Mouse (Mus musculus): ENCODE data around the gene Ccl4. TPM values are rescaled to one million over a fixed set of nuclear protein-coding genes. Genes with fewer than 3 reads are reported as not detected.

Ccl4 gene
- polyA plus RNA-seq, 1 experiment from 2014 or later: 0.56 TPM

DNA sequence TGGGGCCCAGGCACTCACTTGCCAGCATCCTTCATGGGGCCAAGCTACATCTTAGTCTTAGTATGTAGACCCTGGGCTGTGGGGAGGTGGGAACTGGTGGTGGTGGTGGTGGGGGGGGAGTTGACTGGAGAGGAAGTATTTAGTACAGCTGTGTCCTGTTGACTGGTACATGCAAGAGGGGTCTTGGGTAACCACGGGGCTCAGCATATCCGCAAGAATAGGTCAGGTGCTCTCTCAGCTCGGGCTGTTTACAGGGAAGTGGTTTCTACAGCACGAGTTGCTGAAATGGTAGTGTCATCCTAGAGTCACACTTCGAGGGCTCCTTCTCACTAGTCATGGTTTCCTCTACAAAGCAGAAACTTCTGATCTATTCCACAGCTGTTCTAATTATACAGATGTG lies 22.2 kb upstream of the Ccl4 start:
- Histone ChIP-seq H3K4me3 (ENCODE audit: low read depth, low read length) (no peak overlapping the region), H3K27ac (ENCODE audit: low read depth, low read length) (no peak overlapping the region), H3K9ac (ENCODE audit: low read depth, low read length) (no peak overlapping the region), H3K36me3 (ENCODE audit: control insufficient read depth, insufficient read depth) (no peaks in the 10 kb centered on the region), H3K27me3 (replicated peaks; ENCODE audit: control insufficient read depth, insufficient read depth, low read length) (no peaks in the 10 kb centered on the region), H3K4me2 (replicated peaks; ENCODE audit: low read depth) (no peak overlapping the region), H3K4me1 (replicated peaks; ENCODE audit: control insufficient read depth, insufficient read depth, low read length) (no peaks in the 10 kb centered on the region), H3K9me3 (ENCODE audit: control insufficient read depth) (0 out of 2 replicates have a peak, but pooled peaks cover under 1% of the 10 kb centered on the region)
- no peak for ATAC-seq
- TF ChIP-seq CTCF (IDR thresholded peaks at IDR 0.05; ENCODE audit: low read depth): no peak
- 78% methylated on average over 5 of the region's 5 CpGs for WGBS

DNA sequence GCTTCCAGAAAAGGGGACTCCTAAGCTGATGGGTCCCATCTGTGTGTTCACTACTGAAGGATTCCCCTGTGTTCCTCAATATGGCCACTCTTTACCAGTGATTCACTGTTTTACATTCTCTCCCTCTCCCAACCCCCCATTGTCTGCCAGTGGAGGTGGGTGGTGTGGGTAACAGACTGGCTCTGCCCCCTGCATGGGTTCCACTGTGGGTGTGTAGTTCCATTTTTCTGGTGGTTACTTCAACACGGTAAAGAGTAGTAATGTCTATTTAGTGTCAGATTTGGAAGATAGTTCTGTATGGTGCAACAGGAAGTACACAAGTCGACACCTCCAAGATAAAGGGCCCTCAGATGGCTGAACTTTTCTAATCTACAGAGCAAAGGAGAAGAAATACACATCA lies 21.2 kb upstream of the Ccl4 start:
- 0 out of 2 replicates have a peak, but pooled peaks cover 8% of the 10 kb centered on the region for H3K9me3 ChIP-seq (ENCODE audit: control insufficient read depth)
- H3K36me3 ChIP-seq (ENCODE audit: control insufficient read depth, insufficient read depth): no peaks in the 10 kb centered on the region
- no peak overlapping the region for H3K27ac ChIP-seq (ENCODE audit: low read depth, low read length)
- no peak for ATAC-seq
- TF ChIP-seq CTCF (IDR thresholded peaks at IDR 0.05; ENCODE audit: low read depth): no peak
- no peak overlapping the region for H3K4me3 ChIP-seq (ENCODE audit: low read depth, low read length)
- H3K9ac ChIP-seq (ENCODE audit: low read depth, low read length): no peak overlapping the region
- H3K4me2 ChIP-seq (replicated peaks; ENCODE audit: low read depth): no peak overlapping the region
- H3K27me3 ChIP-seq (replicated peaks; ENCODE audit: control insufficient read depth, insufficient read depth, low read length): no peaks in the 10 kb centered on the region
- 47% methylated on average over 2 of the region's 2 CpGs for WGBS
- no peaks in the 10 kb centered on the region for H3K4me1 ChIP-seq (replicated peaks; ENCODE audit: control insufficient read depth, insufficient read depth, low read length)

DNA sequence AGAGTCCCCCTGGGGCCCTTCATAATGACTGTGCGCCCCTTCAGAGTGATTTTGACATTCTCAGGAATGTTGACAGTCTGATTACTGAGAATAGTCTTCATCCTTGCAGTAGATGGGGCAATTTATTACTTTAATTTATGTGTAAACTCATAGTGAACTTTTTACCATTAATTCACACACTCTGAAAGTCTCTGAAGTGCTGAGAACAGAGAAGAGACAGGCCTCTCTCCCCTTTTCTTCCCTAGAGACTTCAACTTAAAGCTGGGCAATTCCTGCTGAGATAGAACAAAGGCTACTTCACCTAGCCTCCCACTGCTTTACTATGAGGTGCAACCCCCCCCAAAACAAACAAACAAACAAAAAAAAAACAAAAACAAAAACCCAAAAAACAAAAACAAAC lies 16.9 kb upstream of the Ccl4 start, which contains the start of gene Rpl9-ps1:
Gene Rpl9-ps1 (minus strand): TSS at position 101 of the 400 bp plus-strand sequence.
- 91% methylated on average over 1 of the region's 1 CpGs for WGBS
- ATAC-seq: no peak
- Histone ChIP-seq H3K9me3 (ENCODE audit: control insufficient read depth) (0 out of 2 replicates have a peak, but pooled peaks cover 8% of the 10 kb centered on the region), H3K27me3 (replicated peaks; ENCODE audit: control insufficient read depth, insufficient read depth, low read length) (no peaks in the 10 kb centered on the region), H3K9ac (ENCODE audit: low read depth, low read length) (no peak within 1 kb of the TSS), H3K4me2 (replicated peaks; ENCODE audit: low read depth) (no peak within 1 kb of the TSS), H3K4me3 (ENCODE audit: low read depth, low read length) (no peak within 1 kb of the TSS), H3K4me1 (replicated peaks; ENCODE audit: control insufficient read depth, insufficient read depth, low read length) (no peaks in the 10 kb centered on the region), H3K27ac (ENCODE audit: low read depth, low read length) (no peak within 1 kb of the TSS), H3K36me3 (ENCODE audit: control insufficient read depth, insufficient read depth) (no peaks in the 10 kb centered on the region)
- TF ChIP-seq CTCF (IDR thresholded peaks at IDR 0.05; ENCODE audit: low read depth): no peak

DNA sequence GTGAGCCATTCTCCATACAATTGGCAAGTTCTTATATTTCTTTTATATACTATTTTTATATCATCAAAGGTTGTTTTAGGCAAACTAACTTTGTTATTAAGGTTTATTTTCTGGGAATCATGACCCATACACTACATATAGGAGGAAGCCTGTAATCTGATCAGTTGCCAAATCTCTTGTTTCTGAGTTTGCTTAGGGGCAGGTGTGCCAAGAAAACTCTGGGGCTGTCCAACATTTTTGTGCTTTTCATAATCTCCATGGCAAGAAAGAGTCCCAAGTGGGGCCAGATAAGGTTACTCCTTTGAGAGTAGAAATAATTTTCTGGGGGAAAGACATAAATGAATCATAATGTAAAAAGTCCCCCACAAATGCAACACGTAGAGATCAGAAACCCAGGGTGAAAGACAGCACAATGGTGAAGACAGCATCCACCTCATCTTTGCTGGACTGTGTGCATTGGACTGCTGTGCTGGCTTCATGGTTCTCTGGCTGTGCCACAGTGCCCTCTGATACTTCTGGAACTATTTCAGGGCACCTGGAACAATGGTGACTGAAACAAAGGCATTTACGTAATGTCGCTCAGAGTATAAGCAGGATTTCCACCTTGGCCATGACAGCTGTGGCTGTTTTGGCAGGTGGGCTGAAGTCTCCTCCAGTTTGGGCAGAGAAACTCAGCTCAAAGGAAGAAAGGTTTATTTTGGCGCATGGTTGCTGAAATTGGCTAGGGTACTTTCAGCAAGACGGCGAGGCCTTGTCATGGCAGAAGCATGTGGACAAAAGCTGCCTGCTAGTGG lies 15.8 kb upstream of the Ccl4 start:
- Histone ChIP-seq H3K9me3 (ENCODE audit: control insufficient read depth) (0 out of 2 replicates have a peak, but pooled peaks cover 8% of the 10 kb centered on the region), H3K9ac (ENCODE audit: low read depth, low read length) (no peak overlapping the region), H3K36me3 (ENCODE audit: control insufficient read depth, insufficient read depth) (no peaks in the 10 kb centered on the region), H3K27me3 (replicated peaks; ENCODE audit: control insufficient read depth, insufficient read depth, low read length) (no peaks in the 10 kb centered on the region), H3K4me1 (replicated peaks; ENCODE audit: control insufficient read depth, insufficient read depth, low read length) (no peaks in the 10 kb centered on the region), H3K27ac (ENCODE audit: low read depth, low read length) (no peak overlapping the region), H3K4me3 (ENCODE audit: low read depth, low read length) (no peak overlapping the region), H3K4me2 (replicated peaks; ENCODE audit: low read depth) (no peak overlapping the region)
- ATAC-seq: no peak
- no peak for TF ChIP-seq CTCF (IDR thresholded peaks at IDR 0.05; ENCODE audit: low read depth)
- 98% methylated on average over 6 of the region's 6 CpGs for WGBS

DNA sequence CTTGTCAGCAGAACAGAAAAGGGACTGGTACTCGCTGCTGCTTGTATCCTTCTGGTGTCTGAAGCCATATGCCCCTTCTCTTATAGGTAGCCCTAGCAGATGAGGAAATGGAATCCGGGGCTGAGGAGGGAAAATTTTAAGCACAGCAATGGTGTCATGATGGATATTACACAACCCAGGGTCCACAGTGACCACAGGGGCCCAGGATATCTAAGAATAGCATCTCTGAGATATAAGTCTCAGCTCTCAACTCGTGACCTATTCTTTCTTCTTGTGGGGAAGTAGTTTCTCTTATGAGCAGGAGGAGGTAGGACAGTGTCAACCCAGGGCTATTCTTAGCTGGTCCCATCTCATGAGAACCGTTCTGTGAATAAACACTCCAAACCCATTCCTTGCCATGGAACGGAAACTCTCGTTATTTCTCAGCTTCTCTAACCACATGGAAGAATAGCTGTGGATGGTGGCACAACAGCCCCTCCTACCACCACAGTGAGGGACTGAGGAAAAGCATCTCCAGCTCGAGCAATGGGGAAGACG lies 13.0 kb upstream of the Ccl4 start, which contains the start of gene Ccl3:
Gene Ccl3 (minus strand): TSS at position 51 of the 537 bp plus-strand sequence.
- Histone ChIP-seq H3K36me3 (ENCODE audit: control insufficient read depth, insufficient read depth) (no peaks in the 10 kb centered on the region), H3K9me3 (ENCODE audit: control insufficient read depth) (0 out of 2 replicates have a peak, but pooled peaks cover 8% of the 10 kb centered on the region), H3K27me3 (replicated peaks; ENCODE audit: control insufficient read depth, insufficient read depth, low read length) (no peaks in the 10 kb centered on the region), H3K4me2 (replicated peaks; ENCODE audit: low read depth) (no peak within 1 kb of the TSS), H3K27ac (ENCODE audit: low read depth, low read length) (no peak within 1 kb of the TSS), H3K9ac (ENCODE audit: low read depth, low read length) (no peak within 1 kb of the TSS), H3K4me3 (ENCODE audit: low read depth, low read length) (no peak within 1 kb of the TSS), H3K4me1 (replicated peaks; ENCODE audit: control insufficient read depth, insufficient read depth, low read length) (no peaks in the 10 kb centered on the region)
- 77% methylated on average over 8 of the region's 8 CpGs for WGBS
- no peak for ATAC-seq
- TF ChIP-seq CTCF (IDR thresholded peaks at IDR 0.05; ENCODE audit: low read depth): no peak

DNA sequence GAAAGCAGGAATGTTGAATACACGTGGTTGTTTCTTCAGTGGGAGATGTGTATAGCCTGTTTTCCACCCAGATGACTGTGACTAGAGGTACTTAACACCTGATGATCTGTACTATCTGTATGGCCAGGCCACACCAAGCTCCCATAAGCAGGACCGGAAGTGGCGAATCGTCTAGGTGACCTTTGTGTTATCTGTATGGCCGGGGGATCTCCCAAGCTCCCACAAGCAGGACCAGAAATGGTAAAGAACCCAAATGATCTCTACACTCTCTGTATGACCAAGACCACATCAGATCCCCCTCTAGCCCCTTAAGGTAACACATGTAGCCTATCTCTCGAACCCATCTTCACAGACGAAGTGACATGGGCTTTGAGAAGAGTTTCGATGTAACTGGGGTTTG lies 7.8 kb upstream of the Ccl4 start:
- no peak for ATAC-seq
- Histone ChIP-seq H3K27ac (ENCODE audit: low read depth, low read length) (no peak overlapping the region), H3K4me3 (ENCODE audit: low read depth, low read length) (no peak overlapping the region), H3K36me3 (ENCODE audit: control insufficient read depth, insufficient read depth) (no peaks in the 10 kb centered on the region), H3K4me2 (replicated peaks; ENCODE audit: low read depth) (no peak overlapping the region), H3K4me1 (replicated peaks; ENCODE audit: control insufficient read depth, insufficient read depth, low read length) (no peaks in the 10 kb centered on the region), H3K9me3 (ENCODE audit: control insufficient read depth) (no peaks in the 10 kb centered on the region), H3K9ac (ENCODE audit: low read depth, low read length) (no peak overlapping the region), H3K27me3 (replicated peaks; ENCODE audit: control insufficient read depth, insufficient read depth, low read length) (no peaks in the 10 kb centered on the region)
- no peak for TF ChIP-seq CTCF (IDR thresholded peaks at IDR 0.05; ENCODE audit: low read depth)
- WGBS: 82% methylated on average over 8 of the region's 8 CpGs

Measured in intestine, postnatal 0 days (tissue).